Mouse (Mus musculus): ENCODE results near the gene Ptprcap.
"Not testable (repeated sequence)": the region's sequence is repeated elsewhere in the genome, so short reads cannot be mapped to it uniquely, and the experiment has no call there.

Gene Ptprcap

DNA sequence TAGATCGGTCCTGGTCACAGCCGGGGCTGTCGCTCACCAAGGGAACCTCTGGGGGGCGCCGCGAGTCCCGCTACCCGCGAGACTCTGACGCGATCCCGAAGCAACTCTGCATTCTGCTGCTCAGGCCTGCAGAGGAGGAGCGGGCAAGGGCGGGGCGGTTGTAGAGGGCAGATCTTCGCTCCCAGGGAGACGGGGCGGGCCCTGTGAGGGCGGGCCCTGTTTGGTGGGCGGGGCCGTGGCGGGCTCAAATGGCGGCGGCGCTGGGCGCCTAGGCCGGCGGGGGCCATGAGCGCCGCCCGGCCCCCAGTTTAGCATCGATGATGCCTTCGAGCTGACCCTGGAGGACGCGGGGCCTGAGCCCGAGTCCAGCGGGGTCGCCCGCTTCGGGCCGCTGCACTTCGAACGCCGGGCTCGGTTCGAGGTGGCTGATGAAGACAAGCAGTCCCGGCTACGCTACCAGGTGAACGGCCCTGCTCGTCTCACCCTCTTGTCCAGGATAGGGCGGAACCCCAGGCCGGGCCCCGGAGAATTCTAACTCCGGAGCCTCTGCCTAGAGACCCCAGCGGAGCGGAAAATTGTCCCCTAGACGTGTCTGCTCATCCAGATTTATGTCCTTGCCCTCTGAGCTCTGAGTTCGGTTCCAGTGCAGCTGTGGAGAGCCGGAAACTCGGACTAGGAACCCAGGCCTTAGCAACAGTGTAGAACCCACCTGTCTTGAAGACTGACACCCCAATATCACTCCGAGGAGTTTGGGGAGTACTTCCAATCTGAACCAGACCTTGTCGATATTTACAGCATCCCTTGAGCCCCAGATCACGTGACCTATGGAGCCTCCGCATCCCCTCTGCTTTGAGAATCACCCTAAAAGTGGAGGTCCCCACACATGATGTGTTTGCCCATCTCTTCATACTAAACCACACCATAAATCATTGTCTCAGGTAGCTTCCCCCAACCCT is 27.4 kb upstream of the Ptprcap start, which contains the start of gene Aip:
Gene Aip, minus strand, starts transcription at position 118 of the 956 bp plus-strand sequence.
- peak; percentile 82 for ATAC-seq (ENCODE audit: low TSS enrichment)

DNA sequence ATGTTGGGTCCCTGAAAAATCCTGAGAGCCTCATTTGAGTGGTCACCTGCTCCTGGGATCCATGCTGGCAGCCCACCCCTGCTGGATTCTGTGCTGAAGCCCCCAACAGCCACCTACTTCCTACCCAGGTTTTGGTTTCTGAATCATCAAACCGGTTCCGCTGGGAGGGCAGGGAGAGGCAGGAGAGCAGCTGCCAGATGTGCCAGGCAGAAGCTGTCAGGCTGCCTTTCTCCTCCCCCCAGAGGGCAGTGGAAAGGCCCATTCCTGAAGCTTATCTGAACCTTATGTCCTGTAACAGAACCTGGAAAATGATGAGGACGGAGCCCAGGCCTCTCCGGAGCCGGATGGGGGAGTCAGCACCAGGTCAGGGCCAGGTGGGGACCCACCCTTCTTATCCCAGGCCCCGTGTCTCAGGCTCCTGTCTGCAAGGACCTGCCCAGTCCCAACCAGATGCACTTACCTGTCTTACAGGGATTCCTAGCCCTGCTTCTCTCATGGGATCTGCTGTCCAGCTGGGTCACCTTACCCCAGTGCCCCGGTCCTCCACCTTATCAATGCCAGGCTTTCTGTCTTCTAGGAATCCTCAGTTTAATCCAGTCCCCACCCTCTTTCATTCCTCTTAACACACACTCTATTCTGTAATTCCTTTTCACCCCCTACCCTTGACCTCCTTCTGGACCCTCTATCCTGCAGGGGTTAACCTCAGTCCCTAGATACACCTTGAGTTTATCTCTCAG is 26.5 kb upstream of the Ptprcap start:
- ATAC-seq (ENCODE audit: low TSS enrichment): no peak

- ATAC-seq (ENCODE audit: low TSS enrichment): no peak
These were observed 23.9 kb upstream of the Ptprcap start for GRCm38 (mm10) chr19:4129462-4129861.

DNA sequence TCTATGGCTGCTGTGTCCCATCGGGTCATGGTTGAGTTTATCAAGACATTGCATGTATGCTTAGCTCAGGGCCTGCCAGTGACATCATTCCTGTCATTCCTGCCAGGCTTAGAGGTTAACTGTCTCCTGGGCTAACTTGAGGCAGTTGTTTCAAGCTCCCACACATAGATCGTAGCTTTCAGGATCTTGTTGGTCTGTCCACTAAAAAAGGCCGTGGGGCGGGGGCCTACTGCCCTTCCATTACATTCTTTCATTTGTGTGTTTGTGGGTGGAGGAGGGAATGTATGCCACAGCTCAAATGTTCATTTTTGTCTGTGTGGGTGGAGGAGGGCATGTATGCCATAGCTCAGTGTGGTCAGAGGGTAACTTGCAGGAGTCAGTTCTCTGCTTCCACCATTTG is 23.3 kb upstream of the Ptprcap start:
- no peak for ATAC-seq (ENCODE audit: low TSS enrichment)

- no peak for ATAC-seq (ENCODE audit: low TSS enrichment)
These were observed 22.3 kb upstream of the Ptprcap start for GRCm38 (mm10) chr19:4131075-4131474.

- ATAC-seq (ENCODE audit: low TSS enrichment): no peak
These were observed 21.6 kb upstream of the Ptprcap start for GRCm38 (mm10) chr19:4131768-4132167.

DNA sequence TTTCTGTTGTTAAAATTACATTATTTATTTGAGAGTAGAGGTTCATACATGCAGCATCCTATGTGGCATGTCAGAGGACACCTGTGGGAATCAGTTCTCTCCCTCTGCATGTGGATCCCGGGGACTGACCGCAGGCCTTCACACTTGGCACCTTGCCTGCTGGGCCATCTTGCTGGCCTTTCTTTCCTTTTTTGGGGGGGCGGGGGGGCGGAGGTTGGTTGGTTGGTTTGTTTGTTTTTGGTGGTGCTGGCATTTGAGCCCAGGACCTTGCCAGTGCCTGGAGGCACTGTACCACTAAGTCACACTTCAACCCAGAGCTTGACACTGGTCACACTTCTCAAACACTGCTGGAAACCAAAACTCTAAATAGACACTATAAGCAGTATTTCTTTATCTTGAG is 19.1 kb upstream of the Ptprcap start:
- ATAC-seq (ENCODE audit: low TSS enrichment): no peak

DNA sequence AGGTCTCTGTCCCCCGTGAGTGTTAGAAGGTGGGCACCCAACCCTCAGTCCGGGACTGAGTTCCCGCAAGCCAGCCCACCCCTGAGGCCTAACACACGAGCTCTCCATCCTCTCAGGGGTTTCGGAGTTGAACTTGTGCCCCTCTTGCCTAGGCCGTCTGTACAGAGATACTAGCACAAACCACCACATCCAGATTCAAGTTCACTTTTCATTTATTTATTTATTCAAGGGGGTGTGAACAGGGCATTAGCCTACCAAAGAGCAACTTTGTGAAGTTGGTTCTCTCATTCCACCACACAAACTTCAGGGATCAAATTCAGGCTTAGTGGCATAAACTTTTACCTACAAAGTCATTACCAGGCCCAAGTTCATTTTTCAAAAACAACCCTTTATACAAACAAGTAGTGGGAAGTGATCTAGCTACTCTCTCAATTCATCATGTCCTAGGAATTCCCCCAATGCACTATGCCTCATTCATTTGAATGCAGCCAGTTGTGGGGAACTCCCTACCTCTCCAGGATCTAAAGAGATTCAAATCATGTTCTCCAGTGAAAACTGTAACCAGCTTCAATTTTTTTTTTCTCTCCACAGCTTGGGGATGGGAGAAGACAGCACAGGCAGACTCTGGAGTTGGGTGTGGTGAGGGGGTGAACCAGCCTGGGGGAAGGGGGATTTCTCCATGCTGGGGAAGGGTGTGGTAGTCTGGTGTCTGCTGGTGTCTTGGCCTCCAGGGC is 18.0 kb upstream of the Ptprcap start:
- not testable (repeated sequence) for ATAC-seq (ENCODE audit: low TSS enrichment)

DNA sequence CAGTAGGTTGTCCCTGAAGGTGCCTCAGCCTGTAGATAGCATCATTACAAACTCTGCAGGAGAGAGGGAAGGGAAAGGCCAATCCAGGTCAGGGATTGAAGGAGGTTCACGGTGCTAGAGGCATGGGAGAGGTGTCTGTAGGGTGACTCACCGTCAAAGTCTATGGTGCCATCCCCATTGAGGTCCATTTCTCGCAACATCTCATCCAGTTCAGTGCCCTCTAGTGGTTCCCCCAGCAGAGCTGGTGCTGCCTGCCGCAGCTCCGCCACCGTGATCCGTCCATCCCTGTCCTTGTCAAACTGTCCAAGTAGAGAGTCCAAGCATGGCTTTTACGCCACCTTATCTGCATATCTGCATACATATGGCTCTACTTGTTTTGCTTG is 17.4 kb upstream of the Ptprcap start:
- peak; percentile 27; the same call in 1 of the 2 replicates for ATAC-seq (ENCODE audit: low TSS enrichment)

DNA sequence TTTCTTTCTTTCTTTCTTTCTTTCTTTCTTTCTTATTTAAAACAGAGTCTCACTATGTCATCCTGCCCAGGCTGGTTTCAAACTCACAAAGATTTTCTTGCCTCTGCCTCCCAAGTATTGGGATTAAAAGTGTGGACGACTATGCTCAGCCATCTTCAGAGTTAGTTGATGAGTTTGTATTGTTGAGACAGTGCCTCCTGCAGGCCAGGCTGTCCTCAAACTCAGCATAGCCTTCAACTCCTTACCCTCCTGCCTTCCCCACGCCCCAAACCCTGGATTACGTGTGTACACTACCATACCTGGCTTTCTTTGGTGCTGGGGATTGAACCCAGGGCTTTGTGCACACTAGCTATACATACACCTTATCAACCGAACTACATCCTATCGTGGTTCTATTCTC is 16.9 kb upstream of the Ptprcap start:
- ATAC-seq (ENCODE audit: low TSS enrichment): no peak

- no peak for ATAC-seq (ENCODE audit: low TSS enrichment)
These were observed 15.5 kb upstream of the Ptprcap start for GRCm38 (mm10) chr19:4137913-4138312.

- ATAC-seq (ENCODE audit: low TSS enrichment): no peak
These were observed 14.0 kb upstream of the Ptprcap start, which contains the start of gene Gpr152 for GRCm38 (mm10) chr19:4139446-4139845. Gpr152 (plus strand) TSS chr19:4139787.

DNA sequence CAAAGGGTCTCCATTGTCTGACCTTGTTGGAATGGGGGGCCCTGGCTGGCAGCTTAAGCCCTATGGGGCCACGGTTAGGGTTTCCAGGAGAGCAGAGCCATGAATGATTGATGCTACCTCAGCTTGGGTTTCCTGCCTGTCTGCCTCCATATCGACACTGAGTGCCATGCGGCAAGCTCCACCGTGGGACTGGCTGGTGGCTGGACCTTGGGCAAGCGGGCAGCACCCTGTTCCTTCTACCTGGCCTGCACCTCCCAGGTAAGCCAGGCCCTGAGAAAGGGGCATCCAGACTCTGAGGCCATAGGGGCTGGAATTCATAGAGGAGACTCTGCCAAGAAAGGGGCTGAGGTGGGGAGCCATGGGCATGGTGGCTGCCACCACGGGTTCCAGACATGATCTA is 13.3 kb upstream of the Ptprcap start:
- no peak for ATAC-seq (ENCODE audit: low TSS enrichment)

- ATAC-seq (ENCODE audit: low TSS enrichment): no peak
These were observed 10.8 kb upstream of the Ptprcap start for GRCm38 (mm10) chr19:4142416-4143173.

GRCm38 (mm10) chr19:4143759-4144268 is 9.6 kb upstream of the Ptprcap start, which contains the start of gene Cabp4:
Cabp4 (minus strand) TSS chr19:4144033.
- ATAC-seq (ENCODE audit: low TSS enrichment): no peak

DNA sequence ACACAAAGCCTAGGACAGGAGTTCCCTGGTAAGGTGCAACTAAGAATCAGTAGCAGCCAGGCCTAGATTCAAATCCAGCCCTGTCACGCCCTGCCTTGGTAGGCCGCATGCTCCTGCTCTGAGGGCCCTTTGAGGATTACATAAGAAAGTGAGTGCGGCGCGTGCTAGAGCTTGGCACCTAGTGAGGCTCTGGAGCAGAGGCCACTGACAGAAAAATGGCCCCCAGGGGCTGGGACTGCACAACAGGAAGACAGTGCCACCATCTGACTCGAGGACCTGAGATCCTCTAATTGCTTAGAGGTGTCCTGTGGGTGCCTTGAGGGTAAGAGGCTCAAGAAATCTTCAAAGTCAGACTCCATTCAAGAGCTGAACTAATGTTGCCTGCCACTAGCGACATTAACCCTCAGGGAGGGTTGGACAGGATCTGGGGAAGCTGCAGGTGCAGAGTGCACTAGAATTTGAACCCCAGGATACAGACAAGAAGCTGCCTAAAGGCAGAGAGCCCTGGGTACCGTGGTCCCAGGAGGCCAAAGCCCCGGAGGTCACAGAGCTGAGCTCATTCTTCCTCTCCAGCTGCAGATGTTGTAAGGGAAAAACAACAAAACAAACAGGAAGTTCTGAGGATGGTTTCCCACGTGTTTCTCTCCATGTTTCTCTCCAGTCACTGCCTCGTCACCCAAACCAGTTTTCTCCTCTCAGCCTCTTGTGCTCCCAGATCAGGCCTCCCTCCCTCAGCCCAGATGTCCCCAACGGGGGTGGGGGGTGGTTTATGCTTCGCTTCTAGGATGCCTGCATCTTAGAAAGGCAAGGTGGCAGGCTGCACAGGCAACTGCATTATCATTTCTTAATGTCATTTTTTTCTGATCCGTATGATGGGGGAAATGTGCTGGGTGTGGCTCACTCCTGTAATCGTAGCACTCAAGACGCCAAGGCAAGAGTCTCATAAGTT is 8.6 kb upstream of the Ptprcap start:
- no peak for ATAC-seq (ENCODE audit: low TSS enrichment)

DNA sequence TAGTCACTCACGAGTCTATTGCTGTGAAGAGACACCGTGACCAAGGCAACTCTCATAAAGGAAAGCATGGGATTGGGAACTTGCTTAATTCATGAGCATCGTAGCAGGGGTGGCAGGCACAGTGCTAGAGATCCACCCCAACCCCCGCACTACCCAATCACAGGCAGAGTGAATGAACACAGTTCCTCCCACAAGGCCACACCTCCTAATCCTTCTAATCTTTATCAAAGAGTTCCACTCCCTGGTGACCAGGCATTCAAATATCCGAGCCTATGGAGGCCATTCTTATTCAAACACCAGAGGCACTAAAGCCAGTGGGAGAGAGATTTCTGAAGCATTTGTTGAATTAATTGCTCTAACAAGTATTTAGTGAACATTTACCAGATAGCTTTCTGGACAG is 7.5 kb upstream of the Ptprcap start:
- ATAC-seq (ENCODE audit: low TSS enrichment): no peak

GRCm38 (mm10) chr19:4146366-4147021 is 6.9 kb upstream of the Ptprcap start:
- ATAC-seq (ENCODE audit: low TSS enrichment): no peak

DNA sequence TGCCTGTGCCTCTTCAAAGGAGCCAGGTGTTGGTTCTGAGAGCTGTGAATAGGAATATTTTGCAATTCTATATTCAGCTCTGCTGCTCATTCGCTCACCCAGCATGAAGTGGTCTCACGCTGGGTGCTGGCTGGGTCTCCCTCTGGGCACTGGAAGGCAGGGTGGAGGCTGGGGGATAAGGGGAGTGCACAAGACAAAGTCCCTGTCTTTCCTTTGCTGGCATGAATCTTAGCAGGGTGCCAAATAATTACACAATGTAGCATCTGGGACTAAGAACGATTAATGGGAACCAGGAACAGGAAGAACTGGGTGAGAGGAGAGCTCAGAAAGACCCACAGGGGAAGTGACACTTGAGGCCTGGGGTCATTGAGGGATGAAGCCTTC is 6.4 kb upstream of the Ptprcap start:
- ATAC-seq (ENCODE audit: low TSS enrichment): no peak
